Mouse (Mus musculus) thymus, postnatal 10 days (tissue): Measurements from ENCODE around the gene Olfr593.
"Not testable (repeated sequence)": the region's sequence is repeated elsewhere in the genome, so short reads cannot be mapped to it uniquely, and the experiment has no call there.

Experiments
- DNase-seq, 2 experiments: peaks; one replicate each; pipeline ENCODE4 v3.0.0; 2021; ENCODE audit warnings: low spot score in 2 of 2

Olfr593 gene

DNA sequence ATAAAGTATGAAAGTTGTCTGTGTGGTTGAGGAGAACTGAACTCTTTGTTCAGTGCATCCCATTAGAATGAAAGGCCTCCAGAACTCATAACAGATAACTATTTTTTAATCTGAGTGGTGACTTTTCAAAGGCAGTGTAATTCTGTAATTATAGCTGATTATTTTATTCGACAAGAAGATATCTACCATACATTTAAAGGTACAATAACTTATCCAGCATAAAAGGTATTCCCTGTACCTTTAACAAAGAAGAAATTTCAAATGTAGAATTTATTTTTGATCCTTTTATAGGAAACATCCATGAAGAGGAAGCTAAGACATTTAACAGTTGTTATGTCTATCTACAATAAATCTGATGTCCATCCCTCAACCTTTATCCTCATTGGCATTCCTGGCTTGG lies at the start of gene Olfr593:
Gene Olfr593, plus strand, starts transcription at position 301 of the 400 bp plus-strand sequence.
- DNase-seq: no peak

DNA sequence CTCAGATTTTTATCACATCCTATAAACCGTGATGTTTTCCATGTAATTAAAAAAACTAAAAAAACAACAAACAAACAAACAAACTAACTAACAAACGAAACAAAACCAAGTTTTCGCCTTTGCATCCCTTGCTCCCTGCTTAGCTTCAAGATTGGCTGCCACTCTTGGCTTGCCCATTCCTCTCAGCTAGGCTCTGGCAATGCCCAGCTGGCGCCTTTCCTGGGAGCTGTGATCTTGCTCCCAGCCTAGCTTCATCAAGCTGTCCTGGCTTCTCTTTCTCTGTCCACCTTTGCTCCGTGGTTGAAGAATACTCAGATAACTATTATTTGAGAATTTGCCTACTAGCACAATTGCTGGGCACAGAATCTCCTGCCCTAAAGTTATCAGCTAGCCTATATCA lies 42.0 kb upstream of the Olfr593 start:
- DNase-seq: no peak

DNA sequence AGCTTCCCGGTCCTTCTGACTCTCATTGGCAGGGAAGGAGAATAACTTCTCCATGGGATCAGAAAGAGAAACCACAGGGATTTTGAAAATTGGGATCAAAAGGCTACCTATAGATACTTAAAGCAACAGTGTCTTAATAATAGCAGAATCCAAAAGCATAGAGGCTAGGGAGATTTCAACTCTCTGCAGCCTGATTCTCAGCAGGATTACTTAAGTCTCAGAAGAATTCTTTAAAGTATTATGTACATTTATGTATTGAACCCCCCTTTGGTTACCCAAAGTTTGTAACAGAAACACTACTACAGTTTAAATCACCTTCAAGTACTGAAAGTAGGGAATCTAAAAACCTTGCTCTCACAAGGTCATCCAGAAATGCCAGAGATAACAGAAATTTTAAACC lies 33.4 kb upstream of the Olfr593 start, which contains the start of gene Olfr591:
Gene Olfr591, minus strand, starts transcription at position 101 of the 400 bp plus-strand sequence.
- DNase-seq: no peak

- DNase-seq: not testable (repeated sequence)
Measured at GRCm38 (mm10) chr7:103184503-103184902, 27.2 kb upstream of the Olfr593 start, which contains the start of gene Olfr592. TSS of gene Olfr592 (plus strand) at chr7:103184803.

DNA sequence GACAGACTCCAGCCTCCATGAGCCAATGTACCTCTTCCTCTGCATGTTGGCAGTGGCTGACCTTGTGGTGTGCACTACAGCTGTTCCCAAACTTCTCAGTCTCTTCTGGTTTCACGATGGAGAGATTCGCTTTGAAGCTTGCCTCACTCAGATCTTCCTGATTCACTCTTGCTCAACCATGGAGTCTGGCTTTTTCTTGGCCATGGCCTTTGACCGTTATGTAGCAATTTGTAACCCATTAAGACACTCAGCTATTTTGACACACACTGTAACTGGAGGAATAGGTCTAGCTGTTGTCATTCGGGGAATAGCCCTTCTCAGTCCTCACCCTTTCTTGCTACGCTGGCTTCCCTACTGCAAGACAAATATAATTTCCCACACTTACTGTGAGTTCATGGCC lies 388 bp downstream of the Olfr593 start:
- DNase-seq: not testable (repeated sequence)

- no peak for DNase-seq
Measured at GRCm38 (mm10) chr7:103216696-103217095, 5.0 kb downstream of the Olfr593 start, which contains the start of gene Olfr594. TSS of gene Olfr594 (plus strand) at chr7:103216996.

GRCm38 (mm10) chr7:103252405-103252804 lies 40.7 kb downstream of the Olfr593 start, which contains the start of gene Usp17ld:
TSS of gene Usp17ld (minus strand) at chr7:103252505.
- not testable (repeated sequence) for DNase-seq
